Mouse (Mus musculus) frontal cortex, adult (tissue): ENCODE measurements at regions not wholly inside any gene's neighbourhood (a gene's known extent, or its start where the extent isn't known, plus 50 kb on each side); places are given as distances from the start of the nearest gene placed in this dataset.
"Not testable (repeated sequence)": the region's sequence is repeated elsewhere in the genome, so short reads cannot be mapped to it uniquely, and the experiment has no call there.

Experiments used
- ATAC-seq: cut with Nextera tagmentation; 2 replicates; pipeline ENCODE4 v1.9.2; 2017; ENCODE audit warnings: mild to moderate bottlenecking, moderate library complexity, mixed read lengths; ENCODE audit not compliant: low TSS enrichment

DNA sequence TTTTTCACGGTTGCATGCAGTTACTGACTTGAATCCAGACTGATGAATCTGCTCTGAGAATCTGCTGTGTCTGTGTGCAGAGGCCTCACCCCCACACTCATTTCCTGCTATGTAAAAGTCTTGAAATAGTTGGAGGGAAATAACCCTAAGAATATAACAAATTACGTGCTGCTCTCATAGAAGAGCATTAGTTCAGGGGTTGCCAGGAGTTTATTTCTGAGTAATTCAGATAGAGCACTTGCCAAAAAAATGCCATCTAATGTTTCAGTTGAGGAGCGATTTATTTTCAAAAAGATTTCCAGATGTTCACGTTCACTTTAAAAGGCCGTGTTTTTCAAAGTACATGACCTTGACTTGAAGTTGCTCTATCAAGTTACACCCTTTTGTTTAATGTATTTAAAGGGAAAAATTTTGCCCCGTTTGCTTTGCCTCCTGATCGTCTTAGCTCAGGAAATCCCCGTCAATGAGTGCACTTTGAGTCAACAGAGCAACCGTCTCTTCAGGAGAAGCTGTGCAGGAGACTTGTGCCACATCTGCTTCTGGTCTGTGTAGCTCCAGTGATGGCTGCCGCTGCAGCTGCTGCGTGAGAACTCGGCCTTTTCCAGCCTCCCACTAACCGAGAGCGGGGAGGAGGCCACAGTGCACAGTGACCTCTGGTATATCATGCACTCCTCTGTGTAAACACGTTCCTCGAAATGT is 50.9 kb upstream of the Sec61g start:
- ATAC-seq: no peak

DNA sequence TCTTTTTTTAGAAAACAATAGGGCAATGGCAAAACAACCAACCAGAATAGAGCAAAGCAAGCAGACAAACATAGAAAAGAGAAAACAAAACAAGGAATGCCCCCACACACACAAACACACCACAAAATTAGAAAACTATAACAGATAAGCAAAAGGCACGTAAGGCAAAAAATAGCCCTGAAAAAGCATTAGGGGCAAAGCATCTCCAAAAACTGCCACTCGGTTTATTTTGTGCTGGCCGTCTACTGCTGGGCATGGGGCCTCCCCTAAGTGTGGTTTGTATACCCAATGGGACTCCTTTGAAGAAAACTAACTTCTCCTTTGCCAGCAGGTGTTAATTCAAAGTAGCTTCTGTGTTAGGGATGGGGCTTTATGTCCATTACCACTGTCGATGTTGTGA is 53.4 kb upstream of the Sec61g start:
- ATAC-seq: no peak

DNA sequence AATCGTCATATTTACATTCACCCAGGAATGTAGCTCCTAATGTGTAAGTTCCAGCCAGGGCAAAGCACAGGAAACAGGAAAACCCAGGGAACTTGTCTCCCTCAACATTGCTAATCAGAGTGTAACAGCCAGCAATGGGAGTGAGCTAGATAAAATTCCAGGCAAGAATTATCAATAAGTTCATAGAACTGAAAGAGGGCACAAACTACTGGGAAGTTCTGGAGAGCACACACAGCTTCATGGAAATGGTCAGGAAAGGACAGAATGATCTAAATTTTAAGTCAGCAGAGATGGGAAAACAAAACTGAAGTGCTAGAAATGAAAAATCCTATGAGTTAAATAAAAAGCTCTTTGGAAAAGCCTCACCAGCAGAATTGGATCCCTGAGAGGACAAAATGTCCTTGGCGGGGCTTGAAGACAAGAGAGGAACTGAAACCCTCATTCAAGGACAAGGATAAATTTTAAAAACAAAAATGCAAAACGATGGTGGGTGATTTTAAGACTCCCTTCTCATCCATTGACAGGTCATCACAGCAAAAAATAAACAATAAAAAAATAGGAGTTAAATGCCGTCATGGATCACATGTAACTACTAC is 80.9 kb upstream of the Sec61g start:
- ATAC-seq: no peak

GRCm38 (mm10) chr11:16590541-16590940 is 82.3 kb upstream of the Sec61g start:
- ATAC-seq: no peak

GRCm38 (mm10) chr11:16591471-16591921 is 83.2 kb upstream of the Sec61g start:
- peak; percentile 65 for ATAC-seq

DNA sequence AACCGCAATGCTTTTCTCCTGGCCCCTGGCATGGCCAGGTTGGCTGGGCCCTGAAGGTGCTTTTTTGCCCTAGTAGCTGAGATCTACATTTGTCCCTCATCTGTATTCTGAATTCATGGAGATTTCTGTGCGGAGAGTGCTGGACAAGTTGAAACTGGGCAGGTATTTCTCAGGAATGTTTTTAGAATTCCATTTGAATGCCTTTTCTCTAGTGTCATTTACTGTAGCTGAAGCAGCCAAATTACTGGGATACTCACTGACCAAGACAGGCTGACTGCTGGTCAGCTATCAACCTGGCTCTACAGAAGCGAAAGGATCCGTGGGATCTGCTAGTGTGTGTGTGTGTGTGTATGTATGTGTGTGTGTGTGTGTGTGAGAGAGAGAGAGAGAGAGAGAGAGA is 83.7 kb upstream of the Sec61g start:
- ATAC-seq: no peak

DNA sequence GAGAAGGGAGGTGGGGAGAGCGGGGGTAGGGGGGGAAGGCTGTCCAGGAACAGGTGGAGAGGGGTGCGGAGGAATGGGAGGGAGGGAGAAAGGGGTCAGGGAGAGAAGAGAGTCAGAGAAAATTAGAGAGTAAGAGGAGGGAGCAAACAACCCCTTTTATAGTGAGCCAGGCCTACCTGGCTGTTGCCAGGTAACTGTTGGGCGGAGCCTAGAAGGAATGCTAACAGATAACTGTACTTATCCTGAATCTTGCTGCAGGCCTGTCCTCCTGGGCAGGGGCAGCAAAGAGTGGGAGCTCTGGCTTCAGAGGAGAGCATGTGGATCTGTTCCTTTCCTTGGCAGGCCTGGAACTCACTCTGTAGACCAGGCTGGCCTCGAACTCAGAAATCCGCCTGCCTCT is 84.5 kb upstream of the Sec61g start:
- ATAC-seq: no peak

- no peak for ATAC-seq
These were observed 86.5 kb upstream of the Sec61g start for GRCm38 (mm10) chr11:16594832-16595231.

DNA sequence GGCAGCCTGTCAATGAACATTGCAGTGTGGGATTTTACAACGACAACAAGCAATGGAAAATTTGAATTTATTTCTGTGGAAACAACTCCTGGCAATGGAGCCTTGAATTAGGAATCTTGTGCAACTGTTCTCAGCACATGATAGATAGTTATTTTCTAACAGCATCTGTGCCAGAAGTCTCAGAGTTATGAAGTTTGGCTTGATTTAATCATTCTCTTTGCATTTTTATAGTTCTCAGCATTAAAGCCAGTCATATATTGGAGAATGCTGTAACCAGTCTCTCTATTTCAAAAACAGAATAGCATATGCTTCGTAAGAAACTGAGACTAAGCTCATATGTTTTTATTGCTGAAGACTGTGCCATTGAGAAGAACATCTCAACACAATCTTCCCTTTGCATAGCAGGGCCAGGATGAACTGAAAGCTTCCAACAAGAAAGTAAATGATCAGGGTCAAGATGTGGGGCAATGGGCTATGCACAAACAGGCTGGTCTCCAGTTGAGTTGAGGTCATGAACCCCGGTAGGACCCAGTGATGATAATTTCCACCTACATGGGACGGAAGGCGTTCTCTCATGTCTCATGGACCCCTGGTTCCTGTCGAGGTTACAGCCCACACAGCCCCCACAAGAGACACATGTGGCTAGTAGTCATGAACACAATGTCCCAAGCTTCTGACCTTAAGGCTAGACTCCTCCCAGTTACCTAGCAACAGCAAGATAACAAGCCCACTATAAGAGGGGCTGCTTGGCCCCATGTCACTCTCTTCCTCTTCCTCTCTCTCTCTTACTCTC is 89.0 kb upstream of the Sec61g start:
- ATAC-seq: peak; percentile 90

DNA sequence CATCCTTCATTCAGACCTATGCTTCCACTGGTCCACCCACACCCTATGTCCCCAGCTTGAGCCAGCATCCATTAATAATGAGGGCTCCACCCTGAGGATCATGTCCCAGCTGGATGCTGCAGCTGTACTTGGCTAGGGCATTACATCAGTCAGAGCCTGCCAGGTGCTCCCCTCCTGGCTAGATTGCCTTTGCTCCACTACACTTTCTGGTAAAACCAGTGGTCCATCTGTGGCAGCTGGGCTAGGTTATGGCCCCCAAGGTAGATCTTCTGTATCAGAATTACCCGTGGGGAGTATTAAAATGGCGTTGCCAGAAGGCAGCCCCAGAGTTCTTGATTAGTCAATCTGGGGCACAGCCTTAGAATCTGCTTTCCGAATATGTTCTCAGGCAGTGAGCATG is 94.7 kb upstream of the Sec61g start:
- no peak for ATAC-seq

DNA sequence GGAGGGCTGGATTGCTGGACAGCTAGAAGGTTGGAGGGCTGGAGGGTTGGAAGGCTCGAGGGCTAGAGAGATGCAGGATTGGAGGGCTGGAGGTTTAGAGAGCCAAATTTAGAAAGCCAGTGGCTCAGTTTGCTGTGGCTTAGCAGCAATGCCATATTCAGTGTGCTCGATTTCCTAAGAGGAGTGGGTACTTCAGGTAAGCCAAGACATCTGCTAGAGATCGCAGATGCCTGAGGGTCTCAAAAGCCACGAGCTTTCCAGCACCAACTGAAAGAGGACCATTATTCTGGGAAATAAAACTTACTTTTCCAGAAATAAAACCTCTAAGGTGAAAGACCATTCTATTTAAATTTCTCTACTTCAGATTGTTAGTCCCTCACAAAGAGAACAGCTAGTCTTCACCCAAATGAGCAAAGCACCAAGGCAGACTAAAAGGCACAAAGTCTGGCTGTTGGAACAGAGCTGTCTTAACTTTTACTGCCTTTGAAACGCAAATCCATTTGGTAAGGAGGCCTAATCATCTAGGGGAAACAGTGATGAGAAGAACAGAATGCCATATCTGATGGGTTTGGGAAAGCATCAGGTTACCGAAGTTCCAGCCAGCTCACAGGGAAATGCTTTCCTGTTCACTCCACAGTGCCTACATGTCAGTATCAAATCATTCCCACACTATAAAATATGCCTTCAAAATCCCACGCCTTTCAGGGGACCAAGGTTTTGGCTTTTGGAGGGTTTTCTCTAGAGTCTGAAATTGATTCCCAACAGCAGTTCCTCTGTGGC is 98.3 kb upstream of the Sec61g start:
- ATAC-seq: no peak

GRCm38 (mm10) chr11:16607900-16608422 is 99.7 kb upstream of the Sec61g start:
- not testable (repeated sequence) for ATAC-seq

DNA sequence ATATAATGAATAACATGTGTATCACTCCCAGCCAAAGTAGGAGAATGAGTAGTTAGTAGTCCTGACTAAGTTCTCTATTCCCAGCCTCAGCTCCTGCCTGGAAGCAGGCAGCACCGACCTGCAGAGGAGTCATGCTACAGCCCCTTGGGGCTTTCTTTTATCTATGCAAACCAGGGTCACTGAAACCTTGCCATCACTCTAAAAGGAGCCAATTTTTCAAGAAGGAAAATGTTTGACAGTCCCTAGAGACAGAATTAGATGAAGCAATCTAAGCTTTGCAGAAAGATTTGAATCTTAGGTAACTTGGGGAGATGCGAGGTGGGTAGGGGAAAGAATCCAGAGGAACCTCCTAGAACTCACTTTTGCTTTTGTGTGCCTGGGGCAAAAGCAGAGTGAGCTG is 103.5 kb upstream of the Sec61g start:
- no peak for ATAC-seq

- no peak for ATAC-seq
These were observed 104.2 kb upstream of the Sec61g start for GRCm38 (mm10) chr11:16612524-16612923.

DNA sequence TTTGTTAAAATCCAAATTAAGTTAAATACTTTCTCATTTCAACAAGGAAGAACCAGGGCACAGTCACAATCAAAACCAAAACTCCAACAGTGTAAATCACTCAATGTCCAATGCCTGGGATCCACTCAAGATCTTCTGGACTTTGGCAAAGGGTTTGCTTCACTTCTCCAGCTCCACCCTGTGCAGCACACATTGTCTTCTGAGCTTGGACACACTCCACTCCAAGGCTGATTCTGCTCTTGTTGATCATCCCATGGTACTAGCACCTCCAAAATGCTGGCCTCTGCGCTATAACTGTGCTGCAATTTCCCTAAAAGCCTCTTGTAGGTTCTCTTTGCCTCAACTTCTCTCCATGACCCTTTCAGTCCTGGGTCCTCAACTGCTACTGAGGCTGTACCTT is 111.5 kb upstream of the Sec61g start:
- no peak for ATAC-seq

DNA sequence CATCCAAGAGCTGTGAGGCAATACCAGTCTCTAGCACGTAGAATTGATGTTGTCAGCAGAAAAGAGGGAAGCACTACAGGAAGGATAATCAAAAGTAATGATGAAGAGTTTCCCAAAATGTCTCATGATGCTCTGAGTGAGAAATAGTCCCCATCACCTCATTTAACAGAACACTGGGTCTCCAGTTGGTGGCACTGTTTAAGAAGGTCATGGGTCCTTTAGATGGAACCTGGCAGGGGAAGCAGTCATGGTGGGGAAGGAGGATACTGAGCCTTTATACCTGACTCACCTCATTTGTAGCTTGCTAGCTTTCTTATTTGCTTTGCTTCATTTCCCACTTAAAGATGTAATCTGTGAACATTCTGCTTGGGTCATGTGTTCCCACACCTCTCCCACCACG is 115.4 kb upstream of the Sec61g start:
- ATAC-seq: no peak

- ATAC-seq: no peak
These were observed 119.2 kb upstream of the Sec61g start for GRCm38 (mm10) chr11:16627294-16628085.

GRCm38 (mm10) chr11:16629410-16630129 is 121.3 kb upstream of the Sec61g start:
- no peak for ATAC-seq

DNA sequence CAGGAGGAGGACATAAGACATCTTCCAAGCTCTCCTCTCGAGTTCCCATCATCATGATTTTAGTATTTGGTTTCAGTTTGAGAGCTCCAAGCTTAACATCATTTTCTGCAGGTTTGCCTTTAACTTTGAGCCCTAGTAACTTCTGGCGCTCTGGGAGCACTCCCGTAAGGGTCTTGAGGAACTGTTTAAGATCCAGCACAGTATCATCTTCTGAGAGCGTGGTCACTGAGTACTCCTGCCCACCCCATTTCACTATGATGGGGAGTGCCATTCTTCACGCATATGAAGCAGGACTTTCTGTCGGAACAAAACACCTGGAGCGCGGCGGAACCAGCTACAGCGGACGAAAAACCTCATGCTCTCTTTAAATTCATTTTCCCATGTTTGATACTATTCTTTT is 116.2 kb upstream of the Egfr start:
- not testable (repeated sequence) for ATAC-seq

DNA sequence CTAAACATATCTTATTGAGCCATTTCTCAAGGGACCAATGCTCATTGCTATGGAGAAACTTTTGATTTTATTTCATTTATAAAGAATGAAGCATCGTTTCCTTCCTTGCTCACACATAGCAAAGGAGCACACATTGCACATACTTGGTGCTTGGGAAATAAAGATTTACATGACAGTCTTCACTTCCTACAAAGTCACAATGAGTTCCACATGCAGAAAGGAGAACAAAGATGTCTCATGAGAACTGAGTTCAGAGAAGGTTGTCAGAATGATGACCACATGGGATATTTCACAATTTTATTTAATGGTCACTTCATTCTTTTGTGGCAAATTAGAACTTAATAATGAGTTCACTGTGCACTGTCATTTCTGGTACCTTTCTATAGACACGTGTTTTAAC is 114.3 kb upstream of the Egfr start:
- ATAC-seq: no peak
